Mouse (Mus musculus): ENCODE measurements around the gene Carnmt1. TPM values are rescaled to one million over a fixed set of nuclear protein-coding genes. Genes with fewer than 3 reads are reported as not detected.
A peak's percentile ranks its signal among the peaks of the same experiment; 100 is the strongest.
"Not testable (repeated sequence)": the region's sequence is repeated elsewhere in the genome, so short reads cannot be mapped to it uniquely, and the experiment has no call there.

The Carnmt1 gene
- polyA plus RNA-seq, 1 experiment from 2014 or later = 15.5 TPM

- no peak for TF ChIP-seq CTCF (IDR thresholded peaks at IDR 0.05; ENCODE audit: low read depth)
- peak overlapping the region; percentile 94 for H3K27ac ChIP-seq (ENCODE audit: low read depth, low read length)
- H3K9ac ChIP-seq (ENCODE audit: low read depth, low read length) = peak overlapping the region; percentile 71
- no peaks in the 10 kb centered on the region for H3K9me3 ChIP-seq (ENCODE audit: control insufficient read depth)
- no peaks in the 10 kb centered on the region for H3K27me3 ChIP-seq (replicated peaks; ENCODE audit: control insufficient read depth, insufficient read depth, low read length)
- no peak for ATAC-seq
- no peaks in the 10 kb centered on the region for H3K4me1 ChIP-seq (replicated peaks; ENCODE audit: control insufficient read depth, insufficient read depth, low read length)
- 45% methylated on average over 16 of the region's 16 CpGs for WGBS
- H3K4me3 ChIP-seq (ENCODE audit: low read depth, low read length) = peak overlapping the region; percentile 72
- peak overlapping the region; percentile 93 for H3K4me2 ChIP-seq (replicated peaks; ENCODE audit: low read depth)
- no peaks in the 10 kb centered on the region for H3K36me3 ChIP-seq (ENCODE audit: control insufficient read depth, insufficient read depth)
Measured at GRCm38 (mm10) chr19:18712153-18712865, 41.7 kb downstream of the Carnmt1 start.

- Histone ChIP-seq H3K9ac (ENCODE audit: low read depth, low read length) (peak within 1 kb of the TSS; percentile 71), H3K4me2 (replicated peaks; ENCODE audit: low read depth) (peak within 1 kb of the TSS; percentile 93), H3K27me3 (replicated peaks; ENCODE audit: control insufficient read depth, insufficient read depth, low read length) (no peaks in the 10 kb centered on the region), H3K9me3 (ENCODE audit: control insufficient read depth) (no peaks in the 10 kb centered on the region), H3K27ac (ENCODE audit: low read depth, low read length) (peak within 1 kb of the TSS; percentile 94), H3K4me3 (ENCODE audit: low read depth, low read length) (peak within 1 kb of the TSS; percentile 72), H3K36me3 (ENCODE audit: control insufficient read depth, insufficient read depth) (no peaks in the 10 kb centered on the region), H3K4me1 (replicated peaks; ENCODE audit: control insufficient read depth, insufficient read depth, low read length) (no peaks in the 10 kb centered on the region)
- peak; percentile 87 for TF ChIP-seq CTCF (IDR thresholded peaks at IDR 0.05; ENCODE audit: low read depth)
- ATAC-seq = peak; percentile 99
- whole genome bisulfite sequencing = under 1% methylated on average over 45 of the region's 49 CpGs
Measured at GRCm38 (mm10) chr19:18712866-18713300, 42.3 kb downstream of the Carnmt1 start, which contains the start of gene D030056L22Rik. TSS of gene D030056L22Rik (plus strand) at chr19:18713193.

GRCm38 (mm10) chr19:18713357-18713756, 42.8 kb downstream of the Carnmt1 start:
- under 1% methylated on average over 30 of the region's 46 CpGs for WGBS
- peak; percentile 69 for ATAC-seq
- TF ChIP-seq CTCF (IDR thresholded peaks at IDR 0.05; ENCODE audit: low read depth) = peak; percentile 29; the same call in 1 of the 2 replicates

GRCm38 (mm10) chr19:18716374-18716773, 45.8 kb downstream of the Carnmt1 start:
- 44% methylated on average over 1 of the region's 1 CpGs for WGBS
- no peaks in the 10 kb centered on the region for H3K27me3 ChIP-seq (replicated peaks; ENCODE audit: control insufficient read depth, insufficient read depth, low read length)

More at GRCm38 (mm10) chr19:18713357-18713756, 42.8 kb downstream of the Carnmt1 start:
- H3K27ac ChIP-seq (ENCODE audit: low read depth, low read length) = peak overlapping the region; percentile 94
- peak overlapping the region; percentile 71 for H3K9ac ChIP-seq (ENCODE audit: low read depth, low read length)
- not testable (repeated sequence) for H3K27me3 ChIP-seq (replicated peaks; ENCODE audit: control insufficient read depth, insufficient read depth, low read length); H3K4me1 ChIP-seq (replicated peaks; ENCODE audit: control insufficient read depth, insufficient read depth, low read length); H3K9me3 ChIP-seq (ENCODE audit: control insufficient read depth); H3K36me3 ChIP-seq (ENCODE audit: control insufficient read depth, insufficient read depth)
- peak overlapping the region; percentile 72 for H3K4me3 ChIP-seq (ENCODE audit: low read depth, low read length)
- peak overlapping the region; percentile 93 for H3K4me2 ChIP-seq (replicated peaks; ENCODE audit: low read depth)

GRCm38 (mm10) chr19:18720337-18720736, 49.8 kb downstream of the Carnmt1 start:
- no peaks in the 10 kb centered on the region for H3K4me1 ChIP-seq (replicated peaks; ENCODE audit: control insufficient read depth, insufficient read depth, low read length)
- ATAC-seq = no peak
- H3K9ac ChIP-seq (ENCODE audit: low read depth, low read length) = no peak overlapping the region
- H3K4me3 ChIP-seq (ENCODE audit: low read depth, low read length) = no peak overlapping the region
- no peaks in the 10 kb centered on the region for H3K27me3 ChIP-seq (replicated peaks; ENCODE audit: control insufficient read depth, insufficient read depth, low read length)
- H3K36me3 ChIP-seq (ENCODE audit: control insufficient read depth, insufficient read depth) = no peaks in the 10 kb centered on the region
- no peak overlapping the region for H3K27ac ChIP-seq (ENCODE audit: low read depth, low read length)
- no peaks in the 10 kb centered on the region for H3K9me3 ChIP-seq (ENCODE audit: control insufficient read depth)
- TF ChIP-seq CTCF (IDR thresholded peaks at IDR 0.05; ENCODE audit: low read depth) = no peak
- no peak overlapping the region for H3K4me2 ChIP-seq (replicated peaks; ENCODE audit: low read depth)
- WGBS = 91% methylated on average over 3 of the region's 3 CpGs

More at GRCm38 (mm10) chr19:18716374-18716773, 45.8 kb downstream of the Carnmt1 start:
- ATAC-seq = no peak
- Histone ChIP-seq H3K9me3 (ENCODE audit: control insufficient read depth) (no peaks in the 10 kb centered on the region), H3K4me3 (ENCODE audit: low read depth, low read length) (no peak overlapping the region), H3K9ac (ENCODE audit: low read depth, low read length) (no peak overlapping the region), H3K4me1 (replicated peaks; ENCODE audit: control insufficient read depth, insufficient read depth, low read length) (no peaks in the 10 kb centered on the region), H3K4me2 (replicated peaks; ENCODE audit: low read depth) (no peak overlapping the region), H3K27ac (ENCODE audit: low read depth, low read length) (no peak overlapping the region), H3K36me3 (ENCODE audit: control insufficient read depth, insufficient read depth) (no peaks in the 10 kb centered on the region)
- TF ChIP-seq CTCF (IDR thresholded peaks at IDR 0.05; ENCODE audit: low read depth) = peak; percentile 85

- H3K9me3 ChIP-seq (ENCODE audit: control insufficient read depth) = no peaks in the 10 kb centered on the region
- no peaks in the 10 kb centered on the region for H3K27me3 ChIP-seq (replicated peaks; ENCODE audit: control insufficient read depth, insufficient read depth, low read length)
- H3K4me3 ChIP-seq (ENCODE audit: low read depth, low read length) = no peak overlapping the region
- H3K27ac ChIP-seq (ENCODE audit: low read depth, low read length) = no peak overlapping the region
- H3K4me2 ChIP-seq (replicated peaks; ENCODE audit: low read depth) = no peak overlapping the region
- TF ChIP-seq CTCF (IDR thresholded peaks at IDR 0.05; ENCODE audit: low read depth) = 0 out of 2 replicates have a peak, but pooled peaks have one; percentile 13
- no peaks in the 10 kb centered on the region for H3K36me3 ChIP-seq (ENCODE audit: control insufficient read depth, insufficient read depth)
- H3K9ac ChIP-seq (ENCODE audit: low read depth, low read length) = no peak overlapping the region
- 87% methylated on average over 2 of the region's 2 CpGs for whole genome bisulfite sequencing
- H3K4me1 ChIP-seq (replicated peaks; ENCODE audit: control insufficient read depth, insufficient read depth, low read length) = no peaks in the 10 kb centered on the region
- no peak for ATAC-seq
Measured at GRCm38 (mm10) chr19:18725186-18725585, 54.6 kb downstream of the Carnmt1 start.
